Mouse (Mus musculus): ENCODE data around the gene Kcnmb1.

Kcnmb1 gene

DNA sequence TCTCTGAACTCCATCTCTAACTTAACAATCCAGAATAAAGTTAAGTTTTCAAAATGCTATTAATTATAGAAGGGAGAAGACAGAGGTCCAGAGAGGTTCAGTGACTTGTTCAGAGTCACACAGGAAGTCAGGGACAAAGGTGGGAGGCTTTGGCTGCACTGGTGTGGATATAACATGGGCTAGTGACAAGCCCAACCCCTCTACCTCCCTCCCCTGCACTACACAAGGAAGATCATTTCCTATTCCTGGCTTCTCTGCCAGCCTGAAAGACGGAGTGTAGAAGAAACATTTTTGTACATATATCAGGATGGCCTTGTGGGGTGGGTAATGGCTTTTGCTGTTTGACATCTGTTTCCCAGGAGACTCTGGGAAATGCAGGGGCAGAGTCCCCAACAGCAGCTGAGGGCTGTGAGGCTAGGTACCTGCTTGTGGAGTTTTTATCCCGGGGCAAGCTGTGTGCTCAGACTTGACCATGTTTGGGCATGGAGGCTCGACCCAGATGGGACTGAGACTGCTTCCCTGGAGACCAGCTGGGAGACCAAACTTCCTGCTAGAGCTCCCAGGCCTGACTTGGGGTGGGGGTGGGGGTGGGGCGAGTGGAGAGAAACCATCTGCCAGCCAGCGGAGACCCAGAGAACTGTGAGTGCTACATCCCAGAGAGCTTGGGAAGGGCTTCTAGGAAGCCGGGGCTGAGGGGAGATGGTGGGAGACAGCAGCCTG lies at the start of gene Kcnmb1:
Gene Kcnmb1 (plus strand): TSS at position 326 of the 720 bp plus-strand sequence.
- H3K4me3 ChIP-seq (replicated peaks; ENCODE audit: low read length) = no peak within 1 kb of the TSS
- TF ChIP-seq CTCF (conservative IDR thresholded peaks at IDR 0.05; ENCODE audit: low read length) (no peak), POU5F1 (IDR thresholded peaks at IDR 0.05; ENCODE audit: borderline replicate concordance, low read length) (no peak), NANOG (IDR thresholded peaks at IDR 0.05; ENCODE audit: borderline replicate concordance, low read length) (no peak)

GRCm38 (mm10) chr11:33913061-33913460 lies 49.8 kb upstream of the Kcnmb1 start:
- Histone ChIP-seq H3K4me1 (replicated peaks; ENCODE audit: low read depth, low read length) (peaks cover 7% of the 10 kb centered on the region), H3K36me3 (ENCODE audit: insufficient read depth, low read length) (no peaks in the 10 kb centered on the region), H3K9me3 (ENCODE audit: low read length) (peaks cover 8% of the 10 kb centered on the region; the same call in 1 of the 2 replicates), H3K27me3 (ENCODE audit: insufficient read depth, low read length) (peaks cover 18% of the 10 kb centered on the region), H3K4me3 (replicated peaks; ENCODE audit: low read length) (no peak overlapping the region)
- TF ChIP-seq POU5F1 (IDR thresholded peaks at IDR 0.05; ENCODE audit: borderline replicate concordance, low read length) (no peak), CTCF (conservative IDR thresholded peaks at IDR 0.05; ENCODE audit: low read length) (no peak), NANOG (IDR thresholded peaks at IDR 0.05; ENCODE audit: borderline replicate concordance, low read length) (no peak)

More for the DNA sequence above, at the start of gene Kcnmb1:
- Histone ChIP-seq H3K4me1 (replicated peaks; ENCODE audit: low read depth, low read length) (peaks cover 14% of the 10 kb centered on the region; the same call in 1 of the 2 replicates), H3K36me3 (ENCODE audit: insufficient read depth, low read length) (no peaks in the 10 kb centered on the region), H3K27me3 (ENCODE audit: insufficient read depth, low read length) (peaks cover 8% of the 10 kb centered on the region; the same call in 1 of the 2 replicates), H3K9me3 (ENCODE audit: low read length) (peaks cover 9% of the 10 kb centered on the region)

GRCm38 (mm10) chr11:33914216-33914615 lies 48.6 kb upstream of the Kcnmb1 start:
- no peaks in the 10 kb centered on the region for H3K36me3 ChIP-seq (ENCODE audit: insufficient read depth, low read length)
- no peak overlapping the region for H3K4me3 ChIP-seq (replicated peaks; ENCODE audit: low read length)
- TF ChIP-seq NANOG (IDR thresholded peaks at IDR 0.05; ENCODE audit: borderline replicate concordance, low read length) = no peak
- TF ChIP-seq POU5F1 (IDR thresholded peaks at IDR 0.05; ENCODE audit: borderline replicate concordance, low read length) = no peak
- TF ChIP-seq CTCF (conservative IDR thresholded peaks at IDR 0.05; ENCODE audit: low read length) = no peak
- peaks cover 26% of the 10 kb centered on the region for H3K27me3 ChIP-seq (ENCODE audit: insufficient read depth, low read length)
- peaks cover 8% of the 10 kb centered on the region; the same call in 1 of the 2 replicates for H3K9me3 ChIP-seq (ENCODE audit: low read length)
- H3K4me1 ChIP-seq (replicated peaks; ENCODE audit: low read depth, low read length) = no peaks in the 10 kb centered on the region; the same call in 1 of the 2 replicates

GRCm38 (mm10) chr11:33917574-33917973 lies 45.2 kb upstream of the Kcnmb1 start:
- Histone ChIP-seq H3K4me3 (replicated peaks; ENCODE audit: low read length) (no peak overlapping the region), H3K9me3 (ENCODE audit: low read length) (no peaks in the 10 kb centered on the region), H3K36me3 (ENCODE audit: insufficient read depth, low read length) (no peaks in the 10 kb centered on the region), H3K4me1 (replicated peaks; ENCODE audit: low read depth, low read length) (peaks cover 11% of the 10 kb centered on the region; the same call in 1 of the 2 replicates), H3K27me3 (ENCODE audit: insufficient read depth, low read length) (peaks cover 33% of the 10 kb centered on the region)
- TF ChIP-seq CTCF (conservative IDR thresholded peaks at IDR 0.05; ENCODE audit: low read length) = peak; percentile 96
- TF ChIP-seq NANOG (IDR thresholded peaks at IDR 0.05; ENCODE audit: borderline replicate concordance, low read length) = no peak

- H3K36me3 ChIP-seq (ENCODE audit: insufficient read depth, low read length) = no peaks in the 10 kb centered on the region
- no peak overlapping the region for H3K4me3 ChIP-seq (replicated peaks; ENCODE audit: low read length)
- no peaks in the 10 kb centered on the region for H3K9me3 ChIP-seq (ENCODE audit: low read length)
- H3K4me1 ChIP-seq (replicated peaks; ENCODE audit: low read depth, low read length) = peaks cover 11% of the 10 kb centered on the region; the same call in 1 of the 2 replicates
- no peak for TF ChIP-seq POU5F1 (IDR thresholded peaks at IDR 0.05; ENCODE audit: borderline replicate concordance, low read length)
- no peak for TF ChIP-seq CTCF (conservative IDR thresholded peaks at IDR 0.05; ENCODE audit: low read length)
- no peak for TF ChIP-seq NANOG (IDR thresholded peaks at IDR 0.05; ENCODE audit: borderline replicate concordance, low read length)
- H3K27me3 ChIP-seq (ENCODE audit: insufficient read depth, low read length) = peaks cover 25% of the 10 kb centered on the region
These were observed 44.4 kb upstream of the Kcnmb1 start for GRCm38 (mm10) chr11:33918424-33918823.

DNA sequence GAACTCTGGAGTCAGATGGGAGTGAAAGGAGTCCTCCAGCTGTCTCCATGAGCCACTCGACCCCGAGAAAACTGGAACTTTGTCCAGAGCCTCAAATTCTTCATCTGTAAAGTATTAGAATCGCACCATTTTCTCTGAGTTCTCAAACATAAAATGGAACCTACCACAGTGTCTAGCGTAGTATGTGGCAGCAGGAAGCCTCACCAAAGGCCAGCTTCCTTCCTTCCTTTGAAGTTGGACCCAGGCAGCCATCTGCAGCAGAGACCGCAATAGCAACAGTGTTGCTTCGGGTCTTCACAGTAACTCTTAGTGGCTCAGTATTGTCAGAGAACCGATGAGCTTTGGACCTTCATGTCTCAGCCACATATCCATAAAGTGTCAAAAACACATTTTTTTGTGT lies 43.0 kb upstream of the Kcnmb1 start:
- TF ChIP-seq CTCF (conservative IDR thresholded peaks at IDR 0.05; ENCODE audit: low read length) (no peak), NANOG (IDR thresholded peaks at IDR 0.05; ENCODE audit: borderline replicate concordance, low read length) (no peak), POU5F1 (IDR thresholded peaks at IDR 0.05; ENCODE audit: borderline replicate concordance, low read length) (no peak)
- Histone ChIP-seq H3K4me3 (replicated peaks; ENCODE audit: low read length) (no peak overlapping the region), H3K27me3 (ENCODE audit: insufficient read depth, low read length) (peaks cover 21% of the 10 kb centered on the region), H3K4me1 (replicated peaks; ENCODE audit: low read depth, low read length) (peaks cover 11% of the 10 kb centered on the region; the same call in 1 of the 2 replicates), H3K9me3 (ENCODE audit: low read length) (no peaks in the 10 kb centered on the region), H3K36me3 (ENCODE audit: insufficient read depth, low read length) (no peaks in the 10 kb centered on the region)

GRCm38 (mm10) chr11:33921451-33921850 lies 41.4 kb upstream of the Kcnmb1 start:
- TF ChIP-seq CTCF (conservative IDR thresholded peaks at IDR 0.05; ENCODE audit: low read length) = no peak
- TF ChIP-seq POU5F1 (IDR thresholded peaks at IDR 0.05; ENCODE audit: borderline replicate concordance, low read length) = no peak
- TF ChIP-seq NANOG (IDR thresholded peaks at IDR 0.05; ENCODE audit: borderline replicate concordance, low read length) = no peak
- Histone ChIP-seq H3K9me3 (ENCODE audit: low read length) (no peaks in the 10 kb centered on the region), H3K27me3 (ENCODE audit: insufficient read depth, low read length) (peaks cover 28% of the 10 kb centered on the region), H3K4me1 (replicated peaks; ENCODE audit: low read depth, low read length) (peaks cover 15% of the 10 kb centered on the region; the same call in 1 of the 2 replicates), H3K36me3 (ENCODE audit: insufficient read depth, low read length) (no peaks in the 10 kb centered on the region), H3K4me3 (replicated peaks; ENCODE audit: low read length) (no peak overlapping the region)

- Histone ChIP-seq H3K27me3 (ENCODE audit: insufficient read depth, low read length) (peaks cover 38% of the 10 kb centered on the region), H3K4me3 (replicated peaks; ENCODE audit: low read length) (no peak overlapping the region), H3K9me3 (ENCODE audit: low read length) (no peaks in the 10 kb centered on the region), H3K4me1 (replicated peaks; ENCODE audit: low read depth, low read length) (peaks cover 15% of the 10 kb centered on the region; the same call in 1 of the 2 replicates), H3K36me3 (ENCODE audit: insufficient read depth, low read length) (no peaks in the 10 kb centered on the region)
- TF ChIP-seq POU5F1 (IDR thresholded peaks at IDR 0.05; ENCODE audit: borderline replicate concordance, low read length) (no peak), CTCF (conservative IDR thresholded peaks at IDR 0.05; ENCODE audit: low read length) (no peak), NANOG (IDR thresholded peaks at IDR 0.05; ENCODE audit: borderline replicate concordance, low read length) (no peak)
These were observed 39.8 kb upstream of the Kcnmb1 start for GRCm38 (mm10) chr11:33923031-33923430.

Data from E14TG2a.4 (cell line).